11 mouse cellular contexts compared by ENCODE assay signal in the genomic region with DNA sequence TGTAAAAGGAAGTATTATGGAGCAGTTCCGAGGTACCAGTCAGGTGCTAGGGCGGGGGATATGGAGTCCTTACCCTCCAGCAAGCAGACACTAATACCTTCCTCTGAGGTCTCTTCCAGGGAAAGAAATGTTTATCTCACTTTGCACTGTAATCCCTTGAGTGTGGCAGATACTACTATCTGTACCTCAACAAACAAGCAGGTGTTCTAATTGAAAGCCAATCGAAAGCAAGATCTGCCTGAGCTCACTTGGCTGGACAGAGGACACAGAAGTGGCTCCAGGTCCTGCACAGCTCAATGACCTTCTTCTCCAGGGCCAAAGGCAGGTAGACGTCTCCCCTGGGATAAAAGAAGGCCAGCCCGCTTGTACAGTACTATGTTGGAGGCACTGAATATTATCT. TPM values are rescaled to one million over a fixed set of nuclear protein-coding genes. Genes with fewer than 3 reads are reported as not detected.
A peak's percentile ranks its signal among the peaks of the same experiment; 100 is the strongest.
DNase-seq lines count a peak whose midpoint lies in the region; ATAC-seq and TF ChIP-seq lines count a peak whose summit lies in the region.
"Had no signal": no experiment of that assay in that cellular context is flagged by ENCODE, and none has a peak within 500 bp of the region (broad histone marks: within the 10 kb centered on the region; RNA-seq: fewer than 3 reads in every experiment).

No protein-coding gene starts in this region.

- peaks cover 40% of the 10 kb centered on the region for H3K4me1 ChIP-seq in heart, adult 2 months (ENCODE audit: control insufficient read depth, insufficient read depth, low read length)
- peaks cover 70% of the 10 kb centered on the region for H3K4me1 ChIP-seq in heart, embryonic 12.5 days (replicated peaks)
- H3K4me1 ChIP-seq in lung, embryonic 14.5 days (ENCODE audit: insufficient read depth) = peaks cover 45% of the 10 kb centered on the region
- peaks cover 56% of the 10 kb centered on the region for H3K4me1 ChIP-seq in intestine, embryonic 16.5 days (ENCODE audit: control insufficient read depth, insufficient read depth, low read length)
- H3K4me1 ChIP-seq in small intestine, adult 2 months (ENCODE audit: control insufficient read depth, insufficient read depth, insufficient read length, low read length) = peaks cover 58% of the 10 kb centered on the region

- H3K27me3 ChIP-seq in heart, adult 2 months (ENCODE audit: control insufficient read depth, insufficient read depth, low read length) = no peaks in the 10 kb centered on the region
- H3K27me3 ChIP-seq in heart, embryonic 12.5 days (replicated peaks) = no peaks in the 10 kb centered on the region
- H3K27me3 ChIP-seq in lung, embryonic 14.5 days (ENCODE audit: insufficient read depth, low read length) = no peaks in the 10 kb centered on the region
- no peaks in the 10 kb centered on the region for H3K27me3 ChIP-seq in intestine, embryonic 16.5 days (replicated peaks; ENCODE audit: control insufficient read depth, insufficient read depth, low read length)
- no peaks in the 10 kb centered on the region for H3K27me3 ChIP-seq in small intestine, adult 2 months (ENCODE audit: control insufficient read depth, insufficient read depth, low read length)

- TF ChIP-seq POLR2A in heart, adult 2 months (IDR thresholded peaks at IDR 0.05; ENCODE audit: insufficient read depth, low read depth, low read length) = no peak
- TF ChIP-seq POLR2A in small intestine, adult 2 months (IDR thresholded peaks at IDR 0.05; ENCODE audit: low read depth, low read length) = no peak

- no peaks in the 10 kb centered on the region for H3K9me3 ChIP-seq in heart, embryonic 12.5 days (replicated peaks)
- no peaks in the 10 kb centered on the region for H3K9me3 ChIP-seq in lung, embryonic 14.5 days (ENCODE audit: low read depth, low read length)
- no peaks in the 10 kb centered on the region for H3K9me3 ChIP-seq in intestine, embryonic 16.5 days (ENCODE audit: control insufficient read depth, low read length)

- TF ChIP-seq CTCF in heart, adult 2 months (IDR thresholded peaks at IDR 0.05) = no peak
- no peak for TF ChIP-seq CTCF in lung, embryonic 14.5 days (IDR thresholded peaks at IDR 0.05; ENCODE audit: low read depth)
- TF ChIP-seq CTCF in small intestine, adult 2 months (IDR thresholded peaks at IDR 0.05; ENCODE audit: extremely low read depth, insufficient read length, insufficient replicate concordance, low read depth, low read length) = no peak

- peaks cover 5% of the 10 kb centered on the region; the same call in 1 of the 2 replicates for H3K79me2 ChIP-seq in heart, adult 2 months (replicated peaks; ENCODE audit: control insufficient read depth, insufficient read depth, low read length)

- H3K9ac ChIP-seq in heart, adult 2 months (ENCODE audit: low read depth, low read length) = no peak overlapping the region
- H3K9ac ChIP-seq in heart, embryonic 12.5 days = no peak overlapping the region
- H3K9ac ChIP-seq in lung, embryonic 14.5 days = no peak overlapping the region
- H3K9ac ChIP-seq in intestine, embryonic 16.5 days (ENCODE audit: low read depth, low read length) = peak overlapping the region; percentile 33

- H3K4me3 ChIP-seq in heart, adult 2 months = no peak overlapping the region
- no peak overlapping the region for H3K4me3 ChIP-seq in heart, embryonic 12.5 days
- H3K4me3 ChIP-seq in lung, embryonic 14.5 days (ENCODE audit: low read depth, low read length) = no peak overlapping the region
- H3K4me3 ChIP-seq in intestine, embryonic 16.5 days (ENCODE audit: low read length) = no peak overlapping the region
- no peak overlapping the region for H3K4me3 ChIP-seq in small intestine, adult 2 months (ENCODE audit: low read depth, low read length)

- ATAC-seq in heart, embryonic 12.5 days (ENCODE audit: insufficient number of reproducible peaks, low FRiP score) = no peak
- ATAC-seq in lung, embryonic 14.5 days (ENCODE audit: insufficient read depth) = no peak
- no peak for ATAC-seq in intestine, embryonic 16.5 days

- WGBS in heart, adult 2 months = 79% methylated on average over 5 of the region's 5 CpGs
- 80% methylated on average over 5 of the region's 5 CpGs for WGBS in heart, embryonic 12.5 days
- 73% methylated on average over 5 of the region's 5 CpGs for WGBS in lung, embryonic 14.5 days
- WGBS in intestine, embryonic 16.5 days = 70% methylated on average over 5 of the region's 5 CpGs
- WGBS in small intestine, adult 2 months = 37% methylated on average over 5 of the region's 5 CpGs

- H3K36me3 ChIP-seq in heart, adult 2 months (ENCODE audit: control insufficient read depth, insufficient read depth, low read length) = no peaks in the 10 kb centered on the region; the same call in 1 of the 2 replicates
- H3K36me3 ChIP-seq in heart, embryonic 12.5 days = no peaks in the 10 kb centered on the region
- H3K36me3 ChIP-seq in lung, embryonic 14.5 days (ENCODE audit: insufficient read depth) = 0 out of 2 replicates have a peak, but pooled peaks cover 3% of the 10 kb centered on the region
- H3K36me3 ChIP-seq in intestine, embryonic 16.5 days (ENCODE audit: control insufficient read depth, insufficient read depth, low read length) = no peaks in the 10 kb centered on the region
- no peaks in the 10 kb centered on the region for H3K36me3 ChIP-seq in small intestine, adult 2 months (ENCODE audit: control insufficient read depth, insufficient read depth, low read length)

- H3K4me2 ChIP-seq in heart, embryonic 12.5 days = no peak overlapping the region
- H3K4me2 ChIP-seq in lung, embryonic 14.5 days = no peak overlapping the region
- H3K4me2 ChIP-seq in intestine, embryonic 16.5 days (ENCODE audit: low read depth, low read length) = no peak overlapping the region

- intact Hi-C loops in heart, adult 2 months (cut with DNase I) = no loop called here

- H3K27ac ChIP-seq in heart, adult 2 months = peak overlapping the region; percentile 20; the same call in 1 of the 2 replicates
- no peak overlapping the region for H3K27ac ChIP-seq in heart, embryonic 12.5 days (ENCODE audit: poor library complexity, severe bottlenecking)
- peak overlapping the region; percentile 48; the same call in 1 of the 2 replicates for H3K27ac ChIP-seq in lung, embryonic 14.5 days (ENCODE audit: low read depth)
- H3K27ac ChIP-seq in intestine, embryonic 16.5 days (ENCODE audit: low read length) = peak overlapping the region; percentile 70
- peak overlapping the region; percentile 90 for H3K27ac ChIP-seq in small intestine, adult 2 months (ENCODE audit: insufficient read depth, low read depth, low read length)

- peak in 1 of 2 experiments; percentile 16 for DNase-seq in heart, adult 2 months
- DNase-seq in lung, embryonic 14.5 days = no peak
- no peak for DNase-seq in lung, postnatal 10 days
- no peak for DNase-seq in right cerebral cortex, postnatal 10 days (ENCODE audit: low spot score in 2 of 2)
- DNase-seq in layer of hippocampus, adult 18-20 months (ENCODE audit: low spot score in 2 of 2) = no peak
- DNase-seq: cerebellum, adult 9-11 months; gastrocnemius, postnatal 25 days; kidney, postnatal 36 days had no signal

- TF ChIP-seq EP300 in heart, adult 2 months (IDR thresholded peaks at IDR 0.05; ENCODE audit: insufficient read depth, low read depth, low read length) = no peak

RNA-seq across cellular contexts. Expression of gene St3gal4, which starts 9.0 kb away (rescaled TPM):
- total RNA-seq in heart, adult 2 months (2021) = 10 to 100 TPM; 26.1 to 29.5 TPM
- polyA plus RNA-seq in heart, adult 2 months (2012; rRNA removed) = 8.6 and 11.9 TPM in 2 replicates
- 20.8 and 20.9 TPM in 2 replicates for polyA plus RNA-seq in heart, embryonic 12.5 days (2016; fragmentation: Nextera tagmentation; extraction: Ambion mirVana)
- polyA plus RNA-seq in lung, embryonic 14.5 days (2014; fragmentation: Nextera tagmentation; extraction: Ambion mirVana) = 30.5 and 33.4 TPM in 2 replicates
- polyA plus RNA-seq in intestine, embryonic 16.5 days (2015; fragmentation: Nextera tagmentation; extraction: Ambion mirVana) = 250 and 291 TPM in 2 replicates
- 97.6 and 354 TPM in 2 replicates for polyA plus RNA-seq in small intestine, adult 2 months (2012; rRNA removed)
- total RNA-seq in layer of hippocampus, adult 18-20 months (2021) = 10 to 100 TPM; 26.8 to 31.0 TPM
